Mouse (Mus musculus) neural tube, embryonic 13.5 days (tissue): Measurements from ENCODE around the gene Dmpk. TPM values are rescaled to one million over a fixed set of nuclear protein-coding genes. Genes with fewer than 3 reads are reported as not detected.

Source experiments
- ATAC-seq: fragments of 200-750 bp; cut with Nextera tagmentation; 2 replicates; pipeline ENCODE4 v1.8.0; 2017; ENCODE audit warnings: low read depth, mild to moderate bottlenecking, moderate TSS enrichment, moderate library complexity
- H3K27ac ChIP-seq: fragments of 300-500 bp; sonication (generic); replicated peaks from 2 replicates; pipeline ENCODE4 v1.5.1; 2015; ENCODE audit warnings: moderate library complexity, mild to moderate bottlenecking, inconsistent platforms
- H3K27me3 ChIP-seq: fragments of 300-500 bp; sonication (generic); 2 replicates; pipeline ENCODE4 v1.6.1; 2015; ENCODE audit warnings: mild to moderate bottlenecking, inconsistent platforms
- H3K36me3 ChIP-seq: fragments of 300-500 bp; sonication (generic); 2 replicates; pipeline ENCODE4 v1.6.1; 2015; ENCODE audit warnings: mild to moderate bottlenecking, inconsistent platforms
- H3K4me1 ChIP-seq: fragments of 300-500 bp; sonication (generic); replicated peaks from 2 replicates; pipeline ENCODE4 v1.6.1; 2015; ENCODE audit warnings: inconsistent platforms
- H3K4me2 ChIP-seq: fragments of 300-500 bp; sonication (generic); 2 replicates; pipeline ENCODE4 v1.6.1; 2015; ENCODE audit warnings: inconsistent platforms, mild to moderate bottlenecking, moderate library complexity
- H3K4me3 ChIP-seq: fragments of 300-500 bp; sonication (generic); 2 replicates; pipeline ENCODE4 v1.5.1; 2015; ENCODE audit warnings: mild to moderate bottlenecking, inconsistent platforms
- H3K9ac ChIP-seq: fragments of 300-500 bp; sonication (generic); 2 replicates; pipeline ENCODE4 v1.6.1; 2015; ENCODE audit warnings: moderate library complexity, mild to moderate bottlenecking, inconsistent platforms
- H3K9me3 ChIP-seq: fragments of 300-500 bp; sonication (generic); 2 replicates; pipeline ENCODE4 v1.6.1; 2016; ENCODE audit warnings: inconsistent platforms
- WGBS: fragments of 180-500 bp; shearing (Covaris S2); methylation state at CpG from one replicate; pipeline ENCODE4 v1.1.7; 2015; 5-methylcytosine and 5-hydroxymethylcytosine counted together
- microRNA-seq: library from miRNA; unstranded; fragments of <30 nt; microRNA quantifications from one replicate; pipeline ENCODE4, GENCODE M21; 2016
- polyA plus RNA-seq: library from polyadenylated mRNA; unstranded; fragments of >200 nt; fragmentation: Nextera tagmentation; extraction: Ambion mirVana; gene quantifications from 2 replicates; pipeline ENCODE4 v1.2.1, GENCODE M21; 2015

The Dmpk gene
- polyA plus RNA-seq, 1 experiment from 2014 or later = 10.5 TPM

GRCm38 (mm10) chr7:19131324-19131848 is 47.7 kb downstream of the Dmpk start:
- peak overlapping the region; percentile 71 for H3K9ac ChIP-seq
- peak overlapping the region; percentile 63 for H3K4me2 ChIP-seq
- peaks cover 20% of the 10 kb centered on the region for H3K36me3 ChIP-seq
- H3K4me3 ChIP-seq = peak overlapping the region; percentile 48
- H3K4me1 ChIP-seq = peaks cover 26% of the 10 kb centered on the region
- H3K27ac ChIP-seq = peak overlapping the region; percentile 93
- no peaks in the 10 kb centered on the region for H3K27me3 ChIP-seq
- peak; percentile 99 for ATAC-seq
- no peaks in the 10 kb centered on the region for H3K9me3 ChIP-seq
- under 1% methylated on average over 39 of the region's 39 CpGs for WGBS

DNA sequence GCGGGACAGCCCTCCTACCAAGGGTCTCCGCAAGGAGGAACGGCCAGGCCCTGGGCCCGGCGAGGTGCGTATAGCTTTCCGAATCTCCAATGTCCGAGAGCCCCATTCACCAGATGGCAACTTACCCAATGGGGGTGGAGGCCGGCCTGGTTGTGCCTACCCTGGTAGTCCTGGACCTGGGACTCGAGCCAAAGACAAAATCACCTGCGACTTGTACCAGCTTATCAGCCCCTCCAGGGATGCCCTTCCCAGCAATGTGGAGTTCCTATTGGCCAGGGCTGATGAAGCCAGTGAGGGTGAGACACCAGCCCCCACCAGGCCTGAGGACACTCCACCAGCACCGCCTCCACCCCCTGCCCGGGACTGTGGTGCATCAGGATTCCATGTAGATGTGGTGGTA is 52.5 kb downstream of the Dmpk start:
- 95% methylated on average over 13 of the region's 13 CpGs for WGBS
- peaks cover 68% of the 10 kb centered on the region for H3K36me3 ChIP-seq

DNA sequence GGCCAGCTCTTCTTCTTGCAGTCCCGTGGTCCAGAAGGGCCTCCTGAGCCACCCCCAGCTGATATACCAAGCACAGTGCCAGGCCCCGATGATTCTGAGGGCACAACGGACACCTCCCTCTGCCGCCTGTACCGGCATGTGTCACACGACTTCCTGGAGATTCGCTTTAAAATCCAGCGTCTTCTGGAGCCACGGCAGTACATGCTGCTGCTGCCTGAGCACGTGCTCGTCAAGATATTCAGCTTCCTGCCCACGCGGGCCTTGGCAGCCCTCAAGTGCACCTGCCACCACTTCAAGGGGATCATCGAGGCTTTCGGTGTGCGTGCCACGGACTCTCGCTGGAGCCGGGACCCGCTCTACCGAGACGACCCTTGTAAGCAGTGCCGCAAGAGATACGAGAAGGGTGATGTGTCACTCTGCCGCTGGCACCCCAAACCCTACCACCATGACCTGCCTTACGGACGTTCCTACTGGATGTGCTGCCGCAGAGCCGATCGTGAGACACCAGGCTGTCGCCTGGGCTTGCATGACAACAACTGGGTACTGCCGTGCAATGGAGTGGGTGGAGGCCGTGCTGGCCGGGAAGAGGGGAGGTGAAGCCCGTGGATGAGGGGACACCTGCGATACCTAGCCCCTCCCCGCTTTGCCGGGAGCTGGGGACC is 53.2 kb downstream of the Dmpk start:
- WGBS = 93% methylated on average over 38 of the region's 38 CpGs
- no peak for ATAC-seq

More for the DNA sequence above, 52.5 kb downstream of the Dmpk start:
- H3K4me2 ChIP-seq = no peak overlapping the region
- no peak for ATAC-seq
- H3K4me3 ChIP-seq = no peak overlapping the region
- H3K4me1 ChIP-seq = peaks cover 15% of the 10 kb centered on the region
- no peak overlapping the region for H3K9ac ChIP-seq
- no peaks in the 10 kb centered on the region for H3K9me3 ChIP-seq
- H3K27ac ChIP-seq = no peak overlapping the region
- H3K27me3 ChIP-seq = no peaks in the 10 kb centered on the region

GRCm38 (mm10) chr7:19137380-19137779 is 53.7 kb downstream of the Dmpk start:
- no peak for ATAC-seq
- H3K36me3 ChIP-seq = peaks cover 79% of the 10 kb centered on the region
- H3K9me3 ChIP-seq = no peaks in the 10 kb centered on the region
- peaks cover 7% of the 10 kb centered on the region for H3K4me1 ChIP-seq
- no peak overlapping the region for H3K27ac ChIP-seq
- H3K27me3 ChIP-seq = no peaks in the 10 kb centered on the region
- no peak overlapping the region for H3K4me3 ChIP-seq
- no peak overlapping the region for H3K9ac ChIP-seq
- 56% methylated on average over 5 of the region's 5 CpGs for WGBS
- H3K4me2 ChIP-seq = no peak overlapping the region

More for the DNA sequence above, 53.2 kb downstream of the Dmpk start:
- Histone ChIP-seq H3K4me1 (peaks cover 13% of the 10 kb centered on the region), H3K9ac (no peak overlapping the region), H3K4me3 (no peak overlapping the region), H3K27ac (no peak overlapping the region), H3K4me2 (no peak overlapping the region), H3K36me3 (peaks cover 74% of the 10 kb centered on the region), H3K9me3 (no peaks in the 10 kb centered on the region), H3K27me3 (no peaks in the 10 kb centered on the region)

Small RNA genes lying within 50 kb of the gene (microRNA-seq; reads per million reads assigned to microRNA genes)
- not detected for gene Mir3100

Other genes with a start within 250 kb of the Dmpk start
- 0.17 and 0.59 TPM in 2 replicates for gene Mill2, start 243.9 kb upstream of the Dmpk start, polyA plus RNA-seq
- gene Pglyrp1, start 212.5 kb upstream of the Dmpk start, polyA plus RNA-seq = 12.6 and 12.8 TPM in 2 replicates
- gene Ccdc61, start 173.4 kb upstream of the Dmpk start, polyA plus RNA-seq = 19.7 and 23.0 TPM in 2 replicates
- 9.7 and 10.7 TPM in 2 replicates for gene Nova2, start 158.0 kb upstream of the Dmpk start, polyA plus RNA-seq
- gene Nanos2, start 96.4 kb upstream of the Dmpk start, polyA plus RNA-seq = 0.56 TPM in 2 replicates
- 5.8 and 7.4 TPM in 2 replicates for gene Mypop, start 92.6 kb upstream of the Dmpk start, polyA plus RNA-seq
- gene Irf2bp1, start 79.8 kb upstream of the Dmpk start, polyA plus RNA-seq = 28.4 and 29.9 TPM in 2 replicates
- 0.13 and 0.14 TPM in 2 replicates for gene Foxa3, start 60.3 kb upstream of the Dmpk start, polyA plus RNA-seq
- gene Sympk, start 59.5 kb upstream of the Dmpk start, polyA plus RNA-seq = 30.4 and 32.7 TPM in 2 replicates
- gene Rsph6a, start 29.2 kb upstream of the Dmpk start, polyA plus RNA-seq = not detected in 2 replicates
- gene Dmwd, start 7.6 kb upstream of the Dmpk start, polyA plus RNA-seq = 25.1 and 26.0 TPM in 2 replicates
- gene Six5, start 10.7 kb downstream of the Dmpk start, polyA plus RNA-seq = 2.5 and 3.2 TPM in 2 replicates
- gene Gm4969, start 34.5 kb downstream of the Dmpk start, polyA plus RNA-seq = 2.1 and 2.3 TPM in 2 replicates
- gene Fbxo46, start 36.0 kb downstream of the Dmpk start, polyA plus RNA-seq = 17.7 and 18.1 TPM in 2 replicates
- gene Qpctl, start 65.4 kb downstream of the Dmpk start, polyA plus RNA-seq = 21.7 and 22.2 TPM in 2 replicates
- gene Snrpd2, start 65.9 kb downstream of the Dmpk start, polyA plus RNA-seq = 108 and 118 TPM in 2 replicates
- 1.3 and 1.4 TPM in 2 replicates for gene Gipr, start 82.3 kb downstream of the Dmpk start, polyA plus RNA-seq
- 6.8 and 8.1 TPM in 2 replicates for gene Eml2, start 92.6 kb downstream of the Dmpk start, polyA plus RNA-seq
- gene Gpr4, start 128.7 kb downstream of the Dmpk start, polyA plus RNA-seq = 2.0 and 2.6 TPM in 2 replicates
- 38.7 and 39.9 TPM in 2 replicates for gene Opa3, start 144.5 kb downstream of the Dmpk start, polyA plus RNA-seq
- gene Vasp, start 188.0 kb downstream of the Dmpk start, polyA plus RNA-seq = 41.2 and 46.3 TPM in 2 replicates
- 0.41 and 0.59 TPM in 2 replicates for gene Ppm1n, start 196.2 kb downstream of the Dmpk start, polyA plus RNA-seq
- gene Rtn2, start 198.8 kb downstream of the Dmpk start, polyA plus RNA-seq = 103 and 117 TPM in 2 replicates
- gene Fosb, start 226.2 kb downstream of the Dmpk start, polyA plus RNA-seq = 0.06 and 0.19 TPM in 2 replicates